Mouse (Mus musculus) heart, postnatal 36 days (tissue): ENCODE measurements around the gene Yipf1. TPM values are rescaled to one million over a fixed set of nuclear protein-coding genes. Genes with fewer than 3 reads are reported as not detected.
"Not testable (repeated sequence)": the region's sequence is repeated elsewhere in the genome, so short reads cannot be mapped to it uniquely, and the experiment has no call there.

Source experiments
- DNase-seq, 2 experiments: peaks; one replicate each; pipeline ENCODE4 v3.0.0; 2021 to 2022
- intact Hi-C: fragments of 180-260 bp; cut with DNase I; formaldehyde crosslinking; loops from one replicate; pipeline ENCODE4 v1.15.1; 2025
- total RNA-seq, 2 experiments: library from RNA; stranded (reverse); gene quantifications; 2 replicates each; pipeline ENCODE4 v1.2.3; 2021

Yipf1 gene
- total RNA-seq, 2 experiments from 2014 or later, result 21.2 to 22.7 TPM

GRCm38 (mm10) chr4:107366408-107366807, 52.2 kb downstream of the Yipf1 start:
- intact Hi-C loops, result loop anchor here (5.0 kb wide), 2 partner anchors 114 to 189 kb away; partner anchors contain the start of genes Hspb11, Lrrc42, Tceanc2 and Tmem59
- not testable (repeated sequence) for DNase-seq

GRCm38 (mm10) chr4:107367567-107368314, 53.6 kb downstream of the Yipf1 start, which contains the start of gene Ndc1:
Ndc1 (plus strand) TSS chr4:107367784.
- intact Hi-C loops, result loop anchor here (2.0 to 5.0 kb wide), 3 partner anchors 51 to 190 kb away; partner anchors contain the start of genes Hspb11, Lrrc42, Tceanc2 and Tmem59
- peak; percentile 82 to 93 for DNase-seq

DNA sequence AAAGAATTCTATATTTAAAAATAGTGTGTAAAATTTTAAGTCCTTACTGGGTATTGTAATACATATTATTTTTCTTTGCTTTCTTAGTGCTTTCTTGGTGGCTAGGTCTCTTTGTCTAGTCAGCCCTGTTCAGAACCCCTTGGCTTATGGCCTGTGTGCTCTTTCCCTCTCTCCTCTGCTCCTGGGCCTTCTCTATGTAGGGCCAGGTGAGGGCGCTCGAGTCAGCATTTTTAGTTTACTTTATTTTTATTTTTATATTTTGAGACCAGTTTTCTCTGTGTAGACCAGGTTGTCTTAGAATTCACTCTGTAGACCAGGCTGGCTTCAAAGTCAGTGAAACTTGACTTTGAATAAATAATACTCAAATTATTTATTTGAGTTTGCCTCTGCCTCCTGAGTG, 58.1 kb downstream of the Yipf1 start:
- intact Hi-C loops, result no loop called here
- DNase-seq, result no peak

- intact Hi-C loops, result no loop called here
- DNase-seq, result no peak
These were observed 60.5 kb downstream of the Yipf1 start for GRCm38 (mm10) chr4:107374677-107375076.

GRCm38 (mm10) chr4:107378954-107379353, 64.8 kb downstream of the Yipf1 start:
- no peak for DNase-seq
- intact Hi-C loops, result no loop called here

DNA sequence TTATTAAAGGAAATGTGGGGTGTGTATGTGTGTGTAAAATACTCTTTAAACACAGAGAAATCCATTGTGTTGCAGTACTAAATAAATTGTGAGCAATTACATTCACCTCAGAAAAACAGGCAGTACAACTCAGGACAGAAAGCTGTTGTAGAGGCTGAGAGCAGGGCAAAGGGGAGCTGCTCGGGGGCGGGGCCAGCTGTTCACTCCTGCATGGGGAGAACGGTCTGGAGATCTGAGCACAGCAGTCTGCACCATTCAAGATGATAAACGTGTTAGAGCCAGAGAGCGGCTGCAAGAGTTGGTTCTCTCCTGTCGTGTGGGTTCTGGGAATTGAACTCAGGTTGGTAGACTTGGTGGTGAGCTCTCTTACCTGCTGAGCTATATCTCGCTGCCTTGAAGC, 66.7 kb downstream of the Yipf1 start:
- intact Hi-C loops, result no loop called here

GRCm38 (mm10) chr4:107387038-107387437, 72.9 kb downstream of the Yipf1 start:
- DNase-seq, result peak in 1 of 2 experiments; percentile 17

More for the DNA sequence above, 66.7 kb downstream of the Yipf1 start:
- DNase-seq, result no peak

DNA sequence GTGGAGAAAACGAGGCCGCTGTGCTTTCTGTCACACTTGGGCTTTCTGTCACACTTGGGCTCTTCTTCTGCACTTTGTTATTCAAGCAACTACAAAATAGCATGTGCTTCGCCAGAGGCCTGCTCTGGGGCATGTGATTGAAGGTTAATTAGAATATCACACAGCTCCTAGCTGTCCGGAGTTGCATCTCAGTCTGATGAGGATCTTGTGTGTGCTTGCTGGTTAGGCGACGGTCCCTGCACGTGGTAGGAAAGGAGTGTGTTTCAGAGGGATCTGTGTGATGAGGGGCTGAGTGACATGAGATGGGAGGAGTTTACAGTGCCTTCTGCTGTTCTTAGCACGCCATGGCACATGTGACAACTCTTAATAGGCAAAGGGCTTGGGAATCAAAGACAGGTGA, 73.3 kb downstream of the Yipf1 start:
- intact Hi-C loops, result no loop called here

More at GRCm38 (mm10) chr4:107387038-107387437, 72.9 kb downstream of the Yipf1 start:
- intact Hi-C loops, result no loop called here

DNA sequence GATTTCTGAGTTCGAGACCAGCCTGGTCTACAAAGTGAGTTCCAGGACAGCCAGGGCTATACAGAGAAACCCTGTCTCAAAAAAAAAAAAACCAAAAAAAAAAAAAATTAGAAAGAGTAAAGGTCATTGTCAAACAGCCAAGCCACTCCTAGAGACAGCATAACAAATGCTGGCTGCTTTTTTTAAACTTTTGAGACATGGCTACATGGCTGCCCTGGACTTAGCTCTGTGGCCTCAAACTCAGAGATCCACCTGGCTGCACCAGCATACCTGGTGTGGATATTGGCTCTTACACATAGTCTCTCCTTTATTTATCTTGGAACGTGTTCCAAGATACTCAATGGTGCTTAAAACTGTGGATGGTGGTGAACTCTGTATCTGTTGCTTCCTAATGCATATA, 74.1 kb downstream of the Yipf1 start:
- DNase-seq, result no peak
- intact Hi-C loops, result no loop called here

More for the DNA sequence above, 73.3 kb downstream of the Yipf1 start:
- no peak for DNase-seq

- no peak for DNase-seq
- intact Hi-C loops, result no loop called here
These were observed 75.2 kb downstream of the Yipf1 start for GRCm38 (mm10) chr4:107389345-107389744.

DNA sequence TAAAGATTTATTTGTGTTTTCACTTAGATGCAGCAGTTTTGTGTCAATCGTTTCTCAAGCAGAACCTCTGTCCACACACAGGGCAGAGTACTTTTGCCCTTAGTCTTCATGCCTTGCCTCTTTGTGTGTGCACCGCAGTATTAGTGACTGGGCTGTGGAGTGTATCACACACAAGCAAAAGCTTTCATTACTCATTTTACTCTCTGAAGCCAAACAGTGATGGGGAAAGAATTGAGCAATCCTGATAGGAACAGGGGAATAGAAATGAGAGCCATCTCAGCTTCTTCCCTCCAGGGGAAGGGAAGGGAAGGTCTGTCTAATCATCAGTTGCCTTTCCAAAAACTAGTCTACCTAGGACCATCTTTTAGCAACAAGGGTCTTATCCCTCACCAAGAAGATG, 79.6 kb downstream of the Yipf1 start:
- intact Hi-C loops, result no loop called here
- DNase-seq, result no peak

Other genes with a start within 250 kb of the Yipf1 start
- gene Mrpl37, start 247.5 kb upstream of the Yipf1 start, total RNA-seq, result 100 to 1,000 TPM; 102 to 110 TPM
- gene Cyb5rl, start 247.4 kb upstream of the Yipf1 start, total RNA-seq, result 10 to 100 TPM; 19.3 to 21.4 TPM
- gene Cdcp2, start 217.5 kb upstream of the Yipf1 start, total RNA-seq, result not detected
- 100 to 1,000 TPM; 150 to 151 TPM for gene Tmem59, start 136.0 kb upstream of the Yipf1 start, total RNA-seq
- 10 to 100 TPM; 11.5 to 18.3 TPM for gene Tceanc2, start 135.2 kb upstream of the Yipf1 start, total RNA-seq
- gene Ldlrad1, start 105.2 kb upstream of the Yipf1 start, total RNA-seq, result not detected
- 10 to 100 TPM; 12.5 to 13.5 TPM for gene Lrrc42, start 60.8 kb upstream of the Yipf1 start, total RNA-seq
- 10 to 100 TPM; 13.3 to 13.8 TPM for gene Hspb11, start 60.8 kb upstream of the Yipf1 start, total RNA-seq
- gene Dio1, start 7.2 kb upstream of the Yipf1 start, total RNA-seq, result not detected
- gene Ndc1, start 53.4 kb downstream of the Yipf1 start, total RNA-seq, result 10 to 100 TPM; 10.4 to 11.9 TPM
- gene Glis1, start 120.2 kb downstream of the Yipf1 start, total RNA-seq, result under 1 TPM in 1 of 2 experiments, not detected in 1; 0.28 TPM